Mouse (Mus musculus) heart, postnatal 0 days (tissue): ENCODE results near the gene Mrpl55. TPM values are rescaled to one million over a fixed set of nuclear protein-coding genes. Genes with fewer than 3 reads are reported as not detected.

Source experiments
- ATAC-seq: fragments of 200-750 bp; cut with Nextera tagmentation; 2 replicates; pipeline ENCODE4 v1.8.0; 2017; ENCODE audit warnings: low read depth, moderate number of reproducible peaks, moderate library complexity; ENCODE audit not compliant: insufficient read depth
- DNase-seq: peaks from one replicate; pipeline ENCODE4 v3.0.0-alpha.2; 2016; ENCODE audit warnings: low spot score
- H3K27ac ChIP-seq: fragments of 300-500 bp; sonication (generic); 2 replicates; pipeline ENCODE4 v1.5.1; 2014; ENCODE audit warnings: low read depth, mild to moderate bottlenecking
- H3K27me3 ChIP-seq: fragments of 300-500 bp; sonication (generic); 2 replicates; pipeline ENCODE4 v1.6.1; 2014; ENCODE audit warnings: low read length, mixed read lengths; ENCODE audit not compliant: control insufficient read depth, insufficient read depth
- H3K36me3 ChIP-seq: fragments of 300-500 bp; sonication (generic); replicated peaks from 2 replicates; pipeline ENCODE4 v1.6.1; 2014; ENCODE audit warnings: low read length, mixed read lengths; ENCODE audit not compliant: control insufficient read depth, insufficient read depth
- H3K4me1 ChIP-seq: fragments of 300-500 bp; sonication (generic); 2 replicates; pipeline ENCODE4 v1.6.1; 2014; ENCODE audit warnings: antibody characterized with exemption; ENCODE audit not compliant: control insufficient read depth, insufficient read depth
- H3K4me2 ChIP-seq: fragments of 300-500 bp; sonication (generic); 2 replicates; pipeline ENCODE4 v1.6.1; 2014; ENCODE audit warnings: low read depth, mild to moderate bottlenecking, low read length, moderate library complexity
- H3K4me3 ChIP-seq: fragments of 300-500 bp; sonication (generic); 2 replicates; pipeline ENCODE4 v1.5.1; 2014; ENCODE audit warnings: low read depth, low read length
- H3K9ac ChIP-seq: fragments of 300-500 bp; sonication (generic); replicated peaks from 2 replicates; pipeline ENCODE4 v1.6.1; 2014; ENCODE audit warnings: low read depth, low read length, mixed read lengths
- H3K9me3 ChIP-seq: fragments of 300-500 bp; sonication (generic); replicated peaks from 2 replicates; pipeline ENCODE4 v1.6.1; 2016; ENCODE audit warnings: low read length; ENCODE audit not compliant: control insufficient read depth
- CTCF ChIP-seq: IDR thresholded peaks from 2 replicates; pipeline ENCODE4 v1.5.1; 2016; ENCODE audit warnings: antibody characterized with exemption, control low read depth, low read depth
- EP300 ChIP-seq: IDR thresholded peaks from 2 replicates; pipeline ENCODE4 v1.6.1; 2016; ENCODE audit warnings: antibody characterized with exemption, low read depth
- WGBS: fragments of 180-500 bp; shearing (Covaris S2); extraction: QIAGEN DNeasy Blood & Tissue Kit; methylation state at CpG from one replicate; pipeline ENCODE4 v1.1.7; 2014; 5-methylcytosine and 5-hydroxymethylcytosine counted together
- polyA plus RNA-seq: library from polyadenylated mRNA; unstranded; fragments of >200 nt; fragmentation: Nextera tagmentation; extraction: Ambion mirVana; gene quantifications from 2 replicates; pipeline ENCODE4 v1.2.1, GENCODE M21; 2015
- total RNA-seq: library from RNA; depleted of rRNA; stranded (reverse); fragments of >200 nt; gene quantifications from 2 replicates; pipeline ENCODE4 v1.2.3, GENCODE M21; 2014; ENCODE audit warnings: low replicate concordance; rRNA removed

Gene Mrpl55
- total and polyA plus RNA-seq, 2 experiments from 2014 or later, result 187 to 196 TPM

DNA sequence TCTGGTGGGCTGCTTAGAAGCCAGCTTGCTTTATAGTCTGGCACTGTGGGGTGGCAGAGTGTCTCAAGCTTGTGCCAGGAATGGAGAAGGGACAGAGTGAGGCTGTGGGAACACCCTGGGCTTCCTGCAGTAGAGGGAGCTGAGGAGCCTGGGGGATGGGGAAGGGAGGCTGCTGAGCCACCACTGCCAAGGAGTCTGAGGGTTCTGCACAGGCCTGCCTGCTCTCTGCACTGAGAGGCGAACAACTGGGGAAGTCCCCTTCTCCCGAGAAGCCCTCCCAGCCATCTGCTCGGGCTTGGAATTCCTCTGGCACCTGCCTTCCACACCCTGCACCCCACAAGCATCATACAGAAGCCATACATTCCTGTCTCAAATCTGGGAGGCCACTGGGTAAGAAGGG, 39.6 kb downstream of the Mrpl55 start:
- H3K9me3 ChIP-seq, result no peaks in the 10 kb centered on the region
- no peak overlapping the region for H3K4me3 ChIP-seq
- DNase-seq, result no peak
- H3K36me3 ChIP-seq, result no peaks in the 10 kb centered on the region
- TF ChIP-seq CTCF (no peak), EP300 (no peak)
- H3K9ac ChIP-seq, result no peak overlapping the region
- H3K27me3 ChIP-seq, result peaks cover 33% of the 10 kb centered on the region
- no peak overlapping the region for H3K4me2 ChIP-seq
- no peaks in the 10 kb centered on the region for H3K4me1 ChIP-seq
- no peak overlapping the region for H3K27ac ChIP-seq
- 36% methylated on average over 3 of the region's 3 CpGs for WGBS
- no peak for ATAC-seq

DNA sequence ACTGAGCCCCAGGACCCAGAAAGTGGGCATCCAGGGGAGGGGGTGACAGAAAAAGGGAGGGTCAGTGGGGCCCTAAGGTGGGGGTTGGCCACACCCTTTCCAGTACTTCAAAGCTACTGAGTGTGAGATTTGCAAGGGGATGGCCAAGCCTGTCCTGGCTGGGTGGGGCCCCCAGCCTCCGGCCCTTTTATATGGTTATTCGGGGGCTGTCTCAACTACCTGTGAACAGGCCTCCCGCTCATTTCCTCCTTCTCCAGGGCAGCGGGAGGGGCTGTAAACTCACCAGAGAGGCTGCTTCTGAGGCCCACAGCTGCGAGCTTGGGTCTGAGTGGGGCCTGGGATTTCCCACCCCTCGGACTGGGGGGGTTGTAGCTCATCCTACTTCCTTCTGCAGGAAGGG, 41.6 kb downstream of the Mrpl55 start:
- no peaks in the 10 kb centered on the region for H3K36me3 ChIP-seq
- TF ChIP-seq EP300 (no peak), CTCF (no peak)
- ATAC-seq, result no peak
- H3K9ac ChIP-seq, result no peak overlapping the region
- no peak for DNase-seq
- H3K4me2 ChIP-seq, result no peak overlapping the region
- no peaks in the 10 kb centered on the region for H3K4me1 ChIP-seq
- no peak overlapping the region for H3K4me3 ChIP-seq
- no peaks in the 10 kb centered on the region for H3K9me3 ChIP-seq
- H3K27ac ChIP-seq, result no peak overlapping the region
- H3K27me3 ChIP-seq, result peaks cover 46% of the 10 kb centered on the region
- 25% methylated on average over 6 of the region's 6 CpGs for WGBS

DNA sequence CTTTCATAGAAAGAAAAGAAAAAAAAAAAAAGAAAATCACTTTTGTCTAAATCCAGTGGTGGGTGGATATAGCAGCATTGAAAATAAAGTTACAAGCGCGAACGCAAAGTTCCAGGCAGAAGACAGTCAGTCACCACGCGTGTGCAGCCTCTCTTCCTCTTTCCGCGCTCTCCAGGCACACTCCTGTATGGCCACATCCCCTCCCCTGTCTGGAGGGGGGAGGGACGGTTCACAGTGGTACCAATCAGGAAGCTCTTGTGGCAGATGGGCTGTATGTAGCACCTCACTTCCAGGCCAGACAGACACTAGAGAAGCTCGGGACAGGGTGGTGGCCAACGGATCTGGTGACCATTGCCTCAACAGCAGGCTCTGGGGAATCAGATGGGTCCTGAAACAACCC, 45.8 kb downstream of the Mrpl55 start:
- Histone ChIP-seq H3K27me3 (peaks cover 44% of the 10 kb centered on the region), H3K4me2 (no peak overlapping the region), H3K9me3 (no peaks in the 10 kb centered on the region), H3K27ac (no peak overlapping the region), H3K36me3 (no peaks in the 10 kb centered on the region), H3K9ac (no peak overlapping the region), H3K4me3 (no peak overlapping the region), H3K4me1 (no peaks in the 10 kb centered on the region)
- no peak for TF ChIP-seq CTCF
- no peak for TF ChIP-seq EP300
- DNase-seq, result no peak
- no peak for ATAC-seq
- 45% methylated on average over 10 of the region's 10 CpGs for WGBS

Other genes starting within 250 kb of the Mrpl55 start
- gene Hist3h2a, start 247.8 kb upstream of the Mrpl55 start, total RNA-seq, result 90.4 and 94.8 TPM in 2 replicates
- gene Hist3h2a, start 247.8 kb upstream of the Mrpl55 start, polyA plus RNA-seq, result 43.1 and 63.4 TPM in 2 replicates
- 0.62 TPM in 1 of 2 replicates, not detected in the other for gene Trim17, start 247.8 kb upstream of the Mrpl55 start, total RNA-seq
- 0.26 and 0.33 TPM in 2 replicates for gene Trim17, start 247.8 kb upstream of the Mrpl55 start, polyA plus RNA-seq
- gene Trim11, start 224.4 kb upstream of the Mrpl55 start, total RNA-seq, result 36.8 and 37.4 TPM in 2 replicates
- 26.0 and 26.5 TPM in 2 replicates for gene Trim11, start 224.4 kb upstream of the Mrpl55 start, polyA plus RNA-seq
- 225 and 245 TPM in 2 replicates for gene Obscn, start 66.1 kb upstream of the Mrpl55 start, total RNA-seq
- gene Obscn, start 66.1 kb upstream of the Mrpl55 start, polyA plus RNA-seq, result 106 and 107 TPM in 2 replicates
- gene Iba57, start 38.7 kb upstream of the Mrpl55 start, total RNA-seq, result 10.2 and 12.4 TPM in 2 replicates
- gene Iba57, start 38.7 kb upstream of the Mrpl55 start, polyA plus RNA-seq, result 10.7 and 11.0 TPM in 2 replicates
- 0.08 and 0.12 TPM in 2 replicates for gene Gjc2, start 19.3 kb upstream of the Mrpl55 start, total RNA-seq
- gene Gjc2, start 19.3 kb upstream of the Mrpl55 start, polyA plus RNA-seq, result 0.63 and 0.75 TPM in 2 replicates
- 47.5 and 60.3 TPM in 2 replicates for gene Guk1, start 10.3 kb upstream of the Mrpl55 start, total RNA-seq
- gene Guk1, start 10.3 kb upstream of the Mrpl55 start, polyA plus RNA-seq, result 138 and 146 TPM in 2 replicates
- 1.6 TPM in 1 of 2 replicates, not detected in the other for gene 2310033P09Rik, start 5.8 kb downstream of the Mrpl55 start, total RNA-seq
- gene 2310033P09Rik, start 5.8 kb downstream of the Mrpl55 start, polyA plus RNA-seq, result 19.9 and 21.4 TPM in 2 replicates
- 336 and 378 TPM in 2 replicates for gene Arf1, start 25.8 kb downstream of the Mrpl55 start, total RNA-seq
- 533 and 540 TPM in 2 replicates for gene Arf1, start 25.8 kb downstream of the Mrpl55 start, polyA plus RNA-seq
- not detected in 2 replicates for gene Wnt3a, start 88.3 kb downstream of the Mrpl55 start, total RNA-seq
- not detected in 2 replicates for gene Wnt3a, start 88.3 kb downstream of the Mrpl55 start, polyA plus RNA-seq
- gene Wnt9a, start 104.4 kb downstream of the Mrpl55 start, total RNA-seq, result 3.4 and 4.0 TPM in 2 replicates
- 2.8 and 2.9 TPM in 2 replicates for gene Wnt9a, start 104.4 kb downstream of the Mrpl55 start, polyA plus RNA-seq
- not detected in 2 replicates for gene Prss38, start 173.2 kb downstream of the Mrpl55 start, total RNA-seq
- not detected in 2 replicates for gene Prss38, start 173.2 kb downstream of the Mrpl55 start, polyA plus RNA-seq
- 11.8 and 15.1 TPM in 2 replicates for gene Jmjd4, start 247.6 kb downstream of the Mrpl55 start, total RNA-seq
- gene Jmjd4, start 247.6 kb downstream of the Mrpl55 start, polyA plus RNA-seq, result 7.6 and 8.9 TPM in 2 replicates
- 47.1 and 87.2 TPM in 2 replicates for gene Snap47, start 248.7 kb downstream of the Mrpl55 start, total RNA-seq
- 57.9 and 60.4 TPM in 2 replicates for gene Snap47, start 248.7 kb downstream of the Mrpl55 start, polyA plus RNA-seq